Mouse (Mus musculus) granulocyte monocyte progenitor cell, adult 5-6 weeks (primary cell): ENCODE data around the gene Pde4dip. TPM values are rescaled to one million over a fixed set of nuclear protein-coding genes. Genes with fewer than 3 reads are reported as not detected.

Experiments used
- ATAC-seq: replicated peaks from 2 replicates; pipeline ENCODE4 v1.8.0; 2016; ENCODE audit warnings: mild to moderate bottlenecking, moderate TSS enrichment, inconsistent platforms; ENCODE audit not compliant: poor library complexity, severe bottlenecking
- total RNA-seq, 2 experiments: library from RNA; stranded (forward) in 1 of 2; stranded (reverse) in 1 of 2; fragments of 200-712, 200-1000 nt in 1 of 2; fragments of >200 nt in 1 of 2; fragmentation: Nextera tagmentation in 1 of 2; gene quantifications; 2 replicates each; pipeline ENCODE4 v1.2.3; 2014 to 2017

Gene Pde4dip
- total RNA-seq, 2 experiments from 2014 or later = 8.1 to 9.7 TPM

GRCm38 (mm10) chr3:97847626-97848025 is 40.9 kb downstream of the Pde4dip start:
- no peak for ATAC-seq

- ATAC-seq = no peak
Measured at GRCm38 (mm10) chr3:97846448-97846847, 42.1 kb downstream of the Pde4dip start.

GRCm38 (mm10) chr3:97844821-97845201 is 43.7 kb downstream of the Pde4dip start:
- no peak for ATAC-seq

- no peak for ATAC-seq
Measured at GRCm38 (mm10) chr3:97844163-97844820, 44.2 kb downstream of the Pde4dip start.

- ATAC-seq = no peak
Measured at GRCm38 (mm10) chr3:97842641-97843040, 45.9 kb downstream of the Pde4dip start.

- ATAC-seq = no peak
Measured at GRCm38 (mm10) chr3:97840439-97840838, 48.1 kb downstream of the Pde4dip start.

- no peak for ATAC-seq
Measured at GRCm38 (mm10) chr3:97835888-97836287, 52.6 kb downstream of the Pde4dip start.

GRCm38 (mm10) chr3:97834625-97835024 is 53.9 kb downstream of the Pde4dip start:
- no peak for ATAC-seq

- peak; percentile 93 for ATAC-seq
Measured at GRCm38 (mm10) chr3:97831564-97832320, 56.8 kb downstream of the Pde4dip start.

GRCm38 (mm10) chr3:97830622-97831021 is 57.9 kb downstream of the Pde4dip start:
- ATAC-seq = peak; percentile 83

- ATAC-seq = no peak
Measured at GRCm38 (mm10) chr3:97830122-97830521, 58.4 kb downstream of the Pde4dip start.

- no peak for ATAC-seq
Measured at GRCm38 (mm10) chr3:97828286-97828685, 60.2 kb downstream of the Pde4dip start.

GRCm38 (mm10) chr3:97825246-97825645 is 63.3 kb downstream of the Pde4dip start:
- ATAC-seq = no peak

- peak; percentile 54 for ATAC-seq
Measured at GRCm38 (mm10) chr3:97824744-97825143, 63.8 kb downstream of the Pde4dip start.

GRCm38 (mm10) chr3:97824011-97824711 is 64.3 kb downstream of the Pde4dip start:
- ATAC-seq = peak; percentile 87

- ATAC-seq = no peak
Measured at GRCm38 (mm10) chr3:97823438-97823837, 65.1 kb downstream of the Pde4dip start.

GRCm38 (mm10) chr3:97819050-97819449 is 69.5 kb downstream of the Pde4dip start:
- no peak for ATAC-seq

GRCm38 (mm10) chr3:97818383-97818982 is 70.0 kb downstream of the Pde4dip start:
- no peak for ATAC-seq

- ATAC-seq = no peak
Measured at GRCm38 (mm10) chr3:97811651-97812399, 76.7 kb downstream of the Pde4dip start.

GRCm38 (mm10) chr3:97811158-97811557 is 77.3 kb downstream of the Pde4dip start:
- ATAC-seq = no peak
